Mouse (Mus musculus) limb, embryonic 14.5 days (tissue): Measurements from ENCODE around the gene Ggct. TPM values are rescaled to one million over a fixed set of nuclear protein-coding genes. Genes with fewer than 3 reads are reported as not detected.
"Not testable (repeated sequence)": the region's sequence is repeated elsewhere in the genome, so short reads cannot be mapped to it uniquely, and the experiment has no call there.

Experiments
- ATAC-seq: fragments of 200-750 bp; cut with Nextera tagmentation; 2 replicates; pipeline ENCODE4 v1.8.0; 2017; ENCODE audit warnings: low read depth, moderate number of reproducible peaks, moderate TSS enrichment; ENCODE audit not compliant: low FRiP score
- DNase-seq: peaks from one replicate; pipeline ENCODE4 v3.0.0-alpha.2; 2015; ENCODE audit warnings: low spot score
- H3K27ac ChIP-seq: fragments of 300-500 bp; sonication (generic); replicated peaks from 2 replicates; pipeline ENCODE4 v1.5.1; 2014; ENCODE audit warnings: low read depth, mild to moderate bottlenecking, low read length, moderate library complexity, mixed read lengths
- H3K27me3 ChIP-seq: fragments of 300-500 bp; sonication (generic); 2 replicates; pipeline ENCODE4 v1.6.1; 2014; ENCODE audit warnings: low read length, mixed read lengths; ENCODE audit not compliant: control insufficient read depth, insufficient read depth
- H3K36me3 ChIP-seq: fragments of 300-500 bp; sonication (generic); 2 replicates; pipeline ENCODE4 v1.6.1; 2014; ENCODE audit warnings: mild to moderate bottlenecking, low read length, moderate library complexity, mixed read lengths; ENCODE audit not compliant: control insufficient read depth, insufficient read depth
- H3K4me1 ChIP-seq: fragments of 300-500 bp; sonication (generic); 2 replicates; pipeline ENCODE4 v1.6.1; 2014; ENCODE audit warnings: antibody characterized with exemption, low read length, mixed read lengths; ENCODE audit not compliant: control insufficient read depth, insufficient read depth
- H3K4me2 ChIP-seq: fragments of 300-500 bp; sonication (generic); replicated peaks from 2 replicates; pipeline ENCODE4 v1.6.1; 2014; ENCODE audit warnings: low read depth, mild to moderate bottlenecking, low read length, moderate library complexity; ENCODE audit not compliant: severe bottlenecking
- H3K4me3 ChIP-seq: fragments of 300-500 bp; sonication (generic); replicated peaks from 2 replicates; pipeline ENCODE4 v1.5.1; 2014; ENCODE audit warnings: low read length
- H3K9ac ChIP-seq: fragments of 300-500 bp; sonication (generic); 2 replicates; pipeline ENCODE4 v1.6.1; 2014; ENCODE audit warnings: mild to moderate bottlenecking, low read depth, low read length, moderate library complexity; ENCODE audit not compliant: severe bottlenecking
- H3K9me3 ChIP-seq: fragments of 300-500 bp; sonication (generic); 2 replicates; pipeline ENCODE4 v1.6.1; 2016; ENCODE audit warnings: low read length; ENCODE audit not compliant: control insufficient read depth
- POLR2A ChIP-seq: fragments of 200-500 bp; IDR thresholded peaks from 2 replicates; pipeline ENCODE4 v1.8.0; 2012; ENCODE audit warnings: inconsistent platforms, mild to moderate bottlenecking, moderate library complexity, borderline replicate concordance; ENCODE audit not compliant: insufficient read depth, insufficient read length; ENCODE audit errors: extremely low read depth
- WGBS: fragments of 180-500 bp; shearing (Covaris S2); extraction: QIAGEN DNeasy Blood & Tissue Kit; methylation state at CpG from one replicate; pipeline ENCODE4 v1.1.7; 2014; 5-methylcytosine and 5-hydroxymethylcytosine counted together
- polyA plus RNA-seq, 2 experiments: library from polyadenylated mRNA; depleted of rRNA in 1 of 2; stranded (reverse) in 1 of 2; unstranded in 1 of 2; fragments of >200 nt; fragmentation: Nextera tagmentation in 1 of 2; extraction: Ambion mirVana in 1 of 2; gene quantifications; 2 replicates each; pipeline versions ENCODE4 v1.2.1 to v1.2.3; 2012 to 2014

The Ggct gene
- polyA plus RNA-seq, 2 experiments: 4.0 to 11.4 TPM

GRCm38 (mm10) chr6:54957655-54958054 is 35.1 kb downstream of the Ggct start:
- 87% methylated on average over 8 of the region's 8 CpGs for WGBS
- H3K27me3 ChIP-seq: no peaks in the 10 kb centered on the region
- H3K4me3 ChIP-seq: no peak overlapping the region
- no peak overlapping the region for H3K27ac ChIP-seq
- ATAC-seq: no peak
- H3K36me3 ChIP-seq: no peaks in the 10 kb centered on the region
- DNase-seq: no peak
- TF ChIP-seq POLR2A: no peak
- no peaks in the 10 kb centered on the region for H3K9me3 ChIP-seq
- 0 out of 2 replicates have a peak, but pooled peaks cover 3% of the 10 kb centered on the region for H3K4me1 ChIP-seq
- H3K9ac ChIP-seq: no peak overlapping the region
- no peak overlapping the region for H3K4me2 ChIP-seq

GRCm38 (mm10) chr6:54956425-54956824 is 36.3 kb downstream of the Ggct start:
- no peak overlapping the region for H3K4me3 ChIP-seq
- H3K4me1 ChIP-seq: 0 out of 2 replicates have a peak, but pooled peaks cover 3% of the 10 kb centered on the region
- ATAC-seq (no peak), DNase-seq (no peak)
- no peak overlapping the region for H3K4me2 ChIP-seq
- WGBS: 44% methylated on average over 1 of the region's 1 CpGs
- no peaks in the 10 kb centered on the region for H3K27me3 ChIP-seq
- H3K9me3 ChIP-seq: no peaks in the 10 kb centered on the region
- H3K36me3 ChIP-seq: no peaks in the 10 kb centered on the region
- H3K9ac ChIP-seq: no peak overlapping the region
- TF ChIP-seq POLR2A: no peak
- H3K27ac ChIP-seq: no peak overlapping the region

- Histone ChIP-seq H3K4me2 (no peak overlapping the region), H3K9me3 (no peaks in the 10 kb centered on the region), H3K4me1 (0 out of 2 replicates have a peak, but pooled peaks cover 3% of the 10 kb centered on the region), H3K27me3 (no peaks in the 10 kb centered on the region), H3K27ac (no peak overlapping the region), H3K9ac (no peak overlapping the region), H3K4me3 (no peak overlapping the region), H3K36me3 (no peaks in the 10 kb centered on the region)
- TF ChIP-seq POLR2A: no peak
- ATAC-seq: no peak
- DNase-seq: no peak
Observed at GRCm38 (mm10) chr6:54955949-54956348, 36.8 kb downstream of the Ggct start.

- DNase-seq: no peak
Observed at GRCm38 (mm10) chr6:54954659-54955414, 37.9 kb downstream of the Ggct start.

GRCm38 (mm10) chr6:54953399-54953798 is 39.4 kb downstream of the Ggct start:
- H3K27ac ChIP-seq, H3K4me3 ChIP-seq, H3K9ac ChIP-seq: not testable (repeated sequence)

More at GRCm38 (mm10) chr6:54954659-54955414, 37.9 kb downstream of the Ggct start:
- Histone ChIP-seq H3K9ac (no peak overlapping the region), H3K4me3 (no peak overlapping the region), H3K4me1 (0 out of 2 replicates have a peak, but pooled peaks cover 3% of the 10 kb centered on the region), H3K36me3 (no peaks in the 10 kb centered on the region), H3K9me3 (no peaks in the 10 kb centered on the region), H3K27me3 (no peaks in the 10 kb centered on the region), H3K4me2 (no peak overlapping the region), H3K27ac (no peak overlapping the region)
- WGBS: 73% methylated on average over 10 of the region's 10 CpGs
- ATAC-seq: no peak
- TF ChIP-seq POLR2A: no peak

GRCm38 (mm10) chr6:54952542-54952941 is 40.2 kb downstream of the Ggct start:
- no peak overlapping the region for H3K9ac ChIP-seq
- no peaks in the 10 kb centered on the region for H3K27me3 ChIP-seq
- H3K27ac ChIP-seq: no peak overlapping the region
- TF ChIP-seq POLR2A: no peak
- ATAC-seq (no peak), DNase-seq (no peak)
- no peak overlapping the region for H3K4me3 ChIP-seq
- H3K36me3 ChIP-seq: no peaks in the 10 kb centered on the region
- no peak overlapping the region for H3K4me2 ChIP-seq
- WGBS: 88% methylated on average over 3 of the region's 3 CpGs
- H3K9me3 ChIP-seq: no peaks in the 10 kb centered on the region
- 0 out of 2 replicates have a peak, but pooled peaks cover 3% of the 10 kb centered on the region for H3K4me1 ChIP-seq

More at GRCm38 (mm10) chr6:54953399-54953798, 39.4 kb downstream of the Ggct start:
- not testable (repeated sequence) for ATAC-seq, H3K4me2 ChIP-seq, H3K4me1 ChIP-seq, H3K9me3 ChIP-seq, DNase-seq, H3K27me3 ChIP-seq, H3K36me3 ChIP-seq
- 88% methylated on average over 4 of the region's 4 CpGs for WGBS
